Mouse (Mus musculus) erythroblast, embryonic 14.5 days (primary cell): ENCODE measurements around the gene Rasgrp2. TPM values are rescaled to one million over a fixed set of nuclear protein-coding genes. Genes with fewer than 3 reads are reported as not detected.

Experiments used
- H3K27me3 ChIP-seq: 2 replicates; pipeline ENCODE4 v1.6.1; 2012; ENCODE audit warnings: inconsistent platforms; ENCODE audit not compliant: control insufficient read depth
- H3K36me3 ChIP-seq: 2 replicates; pipeline ENCODE4 v1.6.1; 2012; ENCODE audit warnings: mild to moderate bottlenecking, inconsistent platforms; ENCODE audit not compliant: control insufficient read depth
- H3K4me1 ChIP-seq: 2 replicates; pipeline ENCODE4 v1.6.1; 2012; ENCODE audit warnings: inconsistent platforms; ENCODE audit not compliant: control insufficient read depth
- H3K4me3 ChIP-seq: replicated peaks from 2 replicates; pipeline ENCODE3; 2012; ENCODE audit warnings: moderate library complexity, mild to moderate bottlenecking, inconsistent platforms
- H3K9me3 ChIP-seq: 2 replicates; pipeline ENCODE4 v1.6.1; 2012; ENCODE audit warnings: low read length, inconsistent platforms, mixed read lengths; ENCODE audit not compliant: control insufficient read depth
- GATA1 ChIP-seq: IDR thresholded peaks from 2 replicates; pipeline ENCODE4 v1.6.1; 2012; ENCODE audit warnings: low read length, inconsistent platforms, mixed read lengths
- TAL1 ChIP-seq: IDR thresholded peaks from 3 replicates; pipeline ENCODE4 v1.6.1; 2012; ENCODE audit warnings: low read length, inconsistent platforms, mixed read lengths
- polyA plus RNA-seq: library from polyadenylated mRNA; stranded (reverse); fragments of >175 nt; gene quantifications from 2 replicates; pipeline ENCODE4 v1.2.3, GENCODE M21; 2012

The Rasgrp2 gene
- polyA plus RNA-seq, 1 experiment = 0.71 TPM

- H3K4me1 ChIP-seq = no peaks in the 10 kb centered on the region
- H3K27me3 ChIP-seq = no peaks in the 10 kb centered on the region
- no peak for TF ChIP-seq TAL1
- H3K36me3 ChIP-seq = peaks cover 51% of the 10 kb centered on the region
- no peak overlapping the region for H3K4me3 ChIP-seq
- no peaks in the 10 kb centered on the region for H3K9me3 ChIP-seq
Observed at GRCm38 (mm10) chr19:6380411-6381166, 18.6 kb upstream of the Rasgrp2 start.

GRCm38 (mm10) chr19:6381238-6381637 lies 17.9 kb upstream of the Rasgrp2 start:
- Histone ChIP-seq H3K36me3 (peaks cover 44% of the 10 kb centered on the region), H3K9me3 (no peaks in the 10 kb centered on the region), H3K27me3 (no peaks in the 10 kb centered on the region), H3K4me3 (no peak overlapping the region), H3K4me1 (no peaks in the 10 kb centered on the region)
- TF ChIP-seq TAL1 (no peak), GATA1 (no peak)

GRCm38 (mm10) chr19:6382323-6382924 lies 16.7 kb upstream of the Rasgrp2 start:
- TF ChIP-seq GATA1 (no peak), TAL1 (no peak)
- H3K4me3 ChIP-seq = no peak overlapping the region

GRCm38 (mm10) chr19:6383470-6383869 lies 15.7 kb upstream of the Rasgrp2 start:
- H3K9me3 ChIP-seq = no peaks in the 10 kb centered on the region
- peaks cover 22% of the 10 kb centered on the region for H3K36me3 ChIP-seq
- no peak overlapping the region for H3K4me3 ChIP-seq
- H3K27me3 ChIP-seq = no peaks in the 10 kb centered on the region; the same call in 1 of the 2 replicates
- no peaks in the 10 kb centered on the region for H3K4me1 ChIP-seq
- no peak for TF ChIP-seq GATA1
- no peak for TF ChIP-seq TAL1

More at GRCm38 (mm10) chr19:6382323-6382924, 16.7 kb upstream of the Rasgrp2 start:
- Histone ChIP-seq H3K9me3 (no peaks in the 10 kb centered on the region), H3K27me3 (no peaks in the 10 kb centered on the region), H3K36me3 (peaks cover 33% of the 10 kb centered on the region), H3K4me1 (no peaks in the 10 kb centered on the region)

- Histone ChIP-seq H3K4me1 (no peaks in the 10 kb centered on the region; the same call in 1 of the 2 replicates), H3K9me3 (no peaks in the 10 kb centered on the region), H3K4me3 (no peak within 1 kb of the TSS), H3K36me3 (peaks cover 16% of the 10 kb centered on the region), H3K27me3 (peaks cover 5% of the 10 kb centered on the region)
- TF ChIP-seq TAL1 (no peak), GATA1 (no peak)
Observed at GRCm38 (mm10) chr19:6384128-6384527, 15.0 kb upstream of the Rasgrp2 start, which contains the start of gene Pygm. TSS of gene Pygm (plus strand) at chr19:6384399.

GRCm38 (mm10) chr19:6384954-6385353 lies 14.2 kb upstream of the Rasgrp2 start:
- no peak for TF ChIP-seq GATA1
- no peak for TF ChIP-seq TAL1
- Histone ChIP-seq H3K4me1 (peaks cover 6% of the 10 kb centered on the region), H3K4me3 (no peak overlapping the region), H3K27me3 (peaks cover 13% of the 10 kb centered on the region), H3K36me3 (peaks cover 7% of the 10 kb centered on the region), H3K9me3 (no peaks in the 10 kb centered on the region)

GRCm38 (mm10) chr19:6385419-6385818 lies 13.7 kb upstream of the Rasgrp2 start:
- H3K9me3 ChIP-seq = no peaks in the 10 kb centered on the region
- peaks cover 4% of the 10 kb centered on the region for H3K36me3 ChIP-seq
- H3K4me1 ChIP-seq = peaks cover 6% of the 10 kb centered on the region
- no peak for TF ChIP-seq TAL1
- no peak for TF ChIP-seq GATA1
- H3K4me3 ChIP-seq = no peak overlapping the region
- peaks cover 14% of the 10 kb centered on the region for H3K27me3 ChIP-seq

- Histone ChIP-seq H3K36me3 (peaks cover under 1% of the 10 kb centered on the region), H3K27me3 (peaks cover 14% of the 10 kb centered on the region), H3K9me3 (no peaks in the 10 kb centered on the region), H3K4me3 (no peak overlapping the region), H3K4me1 (peaks cover 6% of the 10 kb centered on the region)
- TF ChIP-seq TAL1 = no peak
- no peak for TF ChIP-seq GATA1
Observed at GRCm38 (mm10) chr19:6385821-6386220, 13.3 kb upstream of the Rasgrp2 start.

GRCm38 (mm10) chr19:6386234-6386633 lies 12.9 kb upstream of the Rasgrp2 start:
- H3K27me3 ChIP-seq = peaks cover 14% of the 10 kb centered on the region
- no peak overlapping the region for H3K4me3 ChIP-seq
- no peak for TF ChIP-seq GATA1
- TF ChIP-seq TAL1 = no peak

More at GRCm38 (mm10) chr19:6386234-6386633, 12.9 kb upstream of the Rasgrp2 start:
- no peaks in the 10 kb centered on the region for H3K36me3 ChIP-seq
- peaks cover 6% of the 10 kb centered on the region for H3K4me1 ChIP-seq
- H3K9me3 ChIP-seq = no peaks in the 10 kb centered on the region
